Mouse (Mus musculus) lung, embryonic 15.5 days (tissue): Measurements from ENCODE around the gene Eml2. TPM values are rescaled to one million over a fixed set of nuclear protein-coding genes. Genes with fewer than 3 reads are reported as not detected.
"Not testable (repeated sequence)": the region's sequence is repeated elsewhere in the genome, so short reads cannot be mapped to it uniquely, and the experiment has no call there.

ENCODE experiments used
- ATAC-seq: fragments of 200-750 bp; cut with Nextera tagmentation; 2 replicates; pipeline ENCODE4 v1.8.0; 2017; ENCODE audit warnings: moderate number of reproducible peaks, borderline replicate concordance; ENCODE audit not compliant: low FRiP score, low TSS enrichment; ENCODE audit errors: extremely low read depth
- H3K27ac ChIP-seq: fragments of 300-500 bp; sonication (generic); 2 replicates; pipeline ENCODE4 v1.5.1; 2015; ENCODE audit warnings: moderate library complexity, mild to moderate bottlenecking, inconsistent platforms
- H3K27me3 ChIP-seq: fragments of 300-500 bp; sonication (generic); 2 replicates; pipeline ENCODE4 v1.6.1; 2015; ENCODE audit warnings: inconsistent platforms
- H3K36me3 ChIP-seq: fragments of 300-500 bp; sonication (generic); 2 replicates; pipeline ENCODE4 v1.6.1; 2015; ENCODE audit warnings: inconsistent platforms
- H3K4me1 ChIP-seq: fragments of 300-500 bp; sonication (generic); 2 replicates; pipeline ENCODE4 v1.6.1; 2015; ENCODE audit warnings: inconsistent platforms
- H3K4me2 ChIP-seq: fragments of 300-500 bp; sonication (generic); 2 replicates; pipeline ENCODE4 v1.6.1; 2015; ENCODE audit warnings: inconsistent platforms, mild to moderate bottlenecking, moderate library complexity
- H3K4me3 ChIP-seq: fragments of 300-500 bp; sonication (generic); 2 replicates; pipeline ENCODE4 v1.5.1; 2015; ENCODE audit warnings: mild to moderate bottlenecking, inconsistent platforms
- H3K9ac ChIP-seq: fragments of 300-500 bp; sonication (generic); 2 replicates; pipeline ENCODE4 v1.6.1; 2015; ENCODE audit warnings: inconsistent platforms
- H3K9me3 ChIP-seq: fragments of 300-500 bp; sonication (generic); 2 replicates; pipeline ENCODE4 v1.6.1; 2016; ENCODE audit warnings: inconsistent platforms
- WGBS: fragments of 180-500 bp; shearing (Covaris S2); methylation state at CpG from one replicate; pipeline ENCODE4 v1.1.7; 2015; 5-methylcytosine and 5-hydroxymethylcytosine counted together
- polyA plus RNA-seq: library from polyadenylated mRNA; unstranded; fragments of >200 nt; fragmentation: Nextera tagmentation; extraction: Ambion mirVana; gene quantifications from 2 replicates; pipeline ENCODE4 v1.2.1, GENCODE M21; 2015

Gene Eml2
- polyA plus RNA-seq, 1 experiment from 2014 or later = 12.2 TPM

DNA sequence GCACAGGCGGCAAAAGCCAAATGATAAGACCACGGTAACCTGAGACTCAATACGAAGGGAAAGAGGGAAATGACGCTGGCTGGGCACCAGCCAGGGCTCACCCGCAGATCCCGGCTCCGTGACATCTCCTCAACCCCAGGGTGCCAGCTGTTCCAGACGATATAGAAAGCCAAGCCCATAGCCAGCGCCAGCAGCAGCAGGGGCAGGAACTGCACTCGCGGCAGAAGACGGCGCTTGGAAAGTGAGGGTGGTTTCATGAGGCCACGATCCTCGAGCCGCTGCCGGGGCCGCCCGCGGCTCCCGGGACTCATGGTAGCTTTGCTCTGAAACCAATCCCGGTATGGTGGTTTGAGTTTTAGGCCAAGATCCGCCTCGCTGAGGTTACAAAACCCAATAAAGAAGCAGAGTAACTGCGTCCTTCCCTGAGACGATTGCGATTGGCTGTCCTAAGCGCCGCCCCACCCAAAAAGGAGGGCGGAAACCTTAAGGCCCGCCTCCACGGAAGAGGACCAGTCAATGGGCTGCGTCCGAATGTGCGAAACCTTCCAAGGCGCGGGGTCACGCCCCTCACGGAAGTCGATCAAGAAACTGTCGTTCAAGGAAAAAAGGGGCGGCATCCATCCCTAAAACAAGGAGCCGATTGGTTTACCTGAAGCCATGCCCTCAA, 27.2 kb upstream of the Eml2 start, which contains the start of gene Qpctl:
Gene Qpctl, minus strand, starts transcription at position 417 of the 667 bp plus-strand sequence.
- H3K4me2 ChIP-seq = peak within 1 kb of the TSS; percentile 81
- peak within 1 kb of the TSS; percentile 82 for H3K27ac ChIP-seq
- peak; percentile 97 for ATAC-seq
- H3K4me3 ChIP-seq = peak within 1 kb of the TSS; percentile 75
- H3K27me3 ChIP-seq = no peaks in the 10 kb centered on the region
- H3K36me3 ChIP-seq = peaks cover 24% of the 10 kb centered on the region
- no peaks in the 10 kb centered on the region for H3K9me3 ChIP-seq
- WGBS = under 1% methylated on average over 43 of the region's 43 CpGs
- H3K4me1 ChIP-seq = peaks cover 22% of the 10 kb centered on the region
- peak within 1 kb of the TSS; percentile 67 for H3K9ac ChIP-seq

DNA sequence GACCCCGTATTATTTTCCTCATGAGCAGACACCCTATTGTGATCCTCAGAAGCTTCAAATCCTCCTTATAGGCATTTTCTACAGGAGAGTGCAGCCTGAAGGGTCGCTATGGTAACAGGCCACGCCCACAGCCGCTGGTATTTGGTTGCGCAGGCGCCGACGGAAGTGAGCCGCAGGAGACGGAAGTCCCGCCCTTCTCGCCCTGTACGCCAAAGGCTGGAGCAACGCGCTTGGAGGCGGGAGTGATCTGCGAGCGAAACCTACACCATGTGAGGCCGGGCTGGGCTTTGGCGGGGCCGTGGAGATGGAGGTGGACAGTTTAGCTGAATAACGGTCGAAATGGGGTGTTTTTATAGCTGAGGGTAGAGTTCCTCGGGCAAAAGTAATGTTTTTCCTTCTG, 26.6 kb upstream of the Eml2 start, which contains the start of gene Snrpd2:
Gene Snrpd2, plus strand, starts transcription at position 97 of the 400 bp plus-strand sequence.
- Histone ChIP-seq H3K4me3 (peak within 1 kb of the TSS; percentile 75), H3K27me3 (no peaks in the 10 kb centered on the region), H3K9me3 (no peaks in the 10 kb centered on the region), H3K36me3 (peaks cover 28% of the 10 kb centered on the region), H3K4me2 (peak within 1 kb of the TSS; percentile 81), H3K9ac (peak within 1 kb of the TSS; percentile 67), H3K27ac (peak within 1 kb of the TSS; percentile 82), H3K4me1 (peaks cover 22% of the 10 kb centered on the region)
- WGBS = under 1% methylated on average over 24 of the region's 24 CpGs
- ATAC-seq = peak; percentile 93

DNA sequence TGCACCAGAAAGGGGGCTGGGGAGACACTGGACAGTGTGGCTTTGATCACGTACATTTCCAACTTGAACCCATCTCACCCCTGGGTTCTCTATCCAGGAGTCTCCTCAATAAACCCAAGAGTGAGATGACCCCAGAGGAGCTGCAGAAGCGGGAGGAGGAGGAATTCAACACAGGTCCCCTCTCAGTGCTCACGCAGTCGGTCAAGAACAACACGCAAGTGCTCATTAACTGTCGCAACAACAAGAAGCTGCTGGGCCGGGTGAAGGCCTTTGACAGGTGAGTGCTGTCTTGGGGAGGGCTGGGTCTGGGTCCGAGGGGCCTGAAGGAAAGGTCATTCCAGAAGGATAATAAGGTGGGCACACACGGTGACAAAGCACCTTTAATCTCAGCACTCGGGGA, 25.1 kb upstream of the Eml2 start:
- H3K27me3 ChIP-seq, H3K9ac ChIP-seq, H3K27ac ChIP-seq, ATAC-seq, H3K9me3 ChIP-seq, H3K4me2 ChIP-seq: not testable (repeated sequence)
- WGBS = 82% methylated on average over 10 of the region's 10 CpGs
- Histone ChIP-seq H3K4me1 (peaks cover 22% of the 10 kb centered on the region), H3K36me3 (peaks cover 31% of the 10 kb centered on the region), H3K4me3 (peak overlapping the region; percentile 75)

DNA sequence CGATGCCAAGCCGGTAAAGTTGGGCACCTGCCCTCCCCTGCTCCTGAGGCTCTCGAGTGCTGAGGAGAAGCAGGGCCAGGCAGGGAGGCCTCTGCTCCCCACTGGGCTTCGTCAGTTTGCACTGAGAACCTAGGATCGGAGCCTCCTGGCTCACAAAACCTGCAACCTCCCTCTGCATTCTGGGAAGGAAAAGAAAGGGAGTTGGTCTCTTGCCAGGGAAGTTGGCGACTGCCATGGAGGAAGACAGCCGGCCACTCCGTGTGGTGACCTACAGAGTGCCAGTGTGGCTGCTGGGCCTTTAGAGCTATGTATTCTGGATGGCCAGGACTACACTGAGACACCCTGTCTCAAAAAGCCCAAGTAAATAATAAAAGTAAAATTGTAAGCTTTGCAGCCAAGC, 21.4 kb upstream of the Eml2 start:
- WGBS = 73% methylated on average over 8 of the region's 8 CpGs
- no peak overlapping the region for H3K9ac ChIP-seq
- H3K27me3 ChIP-seq = peaks cover 14% of the 10 kb centered on the region
- H3K4me1 ChIP-seq = peaks cover 17% of the 10 kb centered on the region
- H3K36me3 ChIP-seq = peaks cover 31% of the 10 kb centered on the region
- H3K27ac ChIP-seq = no peak overlapping the region
- H3K4me2 ChIP-seq = no peak overlapping the region
- H3K4me3 ChIP-seq = no peak overlapping the region
- ATAC-seq = no peak
- no peaks in the 10 kb centered on the region for H3K9me3 ChIP-seq

DNA sequence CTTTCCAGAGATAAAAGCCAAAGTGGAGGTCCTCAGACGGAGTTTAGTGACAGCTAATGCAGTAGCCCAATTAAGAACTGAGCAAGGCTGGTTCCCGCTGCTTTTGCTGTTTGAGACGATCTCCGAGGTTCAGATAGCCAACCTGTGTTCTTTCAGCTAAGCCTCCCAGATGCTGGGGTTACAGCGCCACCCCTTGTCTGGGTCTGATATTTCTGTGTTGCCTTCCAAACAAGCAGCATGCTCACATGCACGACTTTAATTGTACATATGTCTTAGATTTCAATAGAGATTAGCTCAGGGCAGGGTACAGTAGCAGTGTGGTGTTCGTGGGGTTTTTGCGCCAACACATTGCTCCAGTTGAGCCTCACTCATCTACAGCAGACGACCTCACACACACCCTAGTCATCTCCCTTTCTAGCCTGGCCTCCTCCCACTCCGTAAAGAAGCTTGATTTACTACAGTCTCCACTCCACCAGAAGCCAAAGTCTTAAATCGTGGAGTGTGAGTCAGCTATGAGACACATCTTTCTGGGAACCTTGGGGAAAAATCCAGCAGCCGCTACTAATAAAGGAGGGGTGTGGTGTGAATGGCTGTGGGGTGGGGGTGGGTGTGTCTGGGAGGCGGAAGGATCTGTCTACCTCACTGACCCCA, 20.3 kb upstream of the Eml2 start:
- no peaks in the 10 kb centered on the region for H3K9me3 ChIP-seq
- H3K4me1 ChIP-seq = peaks cover 17% of the 10 kb centered on the region
- no peak overlapping the region for H3K4me2 ChIP-seq
- peaks cover 25% of the 10 kb centered on the region for H3K27me3 ChIP-seq
- H3K36me3 ChIP-seq = peaks cover 31% of the 10 kb centered on the region
- H3K27ac ChIP-seq = no peak overlapping the region
- WGBS = 55% methylated on average over 13 of the region's 13 CpGs
- no peak overlapping the region for H3K9ac ChIP-seq
- no peak for ATAC-seq
- H3K4me3 ChIP-seq = no peak overlapping the region

DNA sequence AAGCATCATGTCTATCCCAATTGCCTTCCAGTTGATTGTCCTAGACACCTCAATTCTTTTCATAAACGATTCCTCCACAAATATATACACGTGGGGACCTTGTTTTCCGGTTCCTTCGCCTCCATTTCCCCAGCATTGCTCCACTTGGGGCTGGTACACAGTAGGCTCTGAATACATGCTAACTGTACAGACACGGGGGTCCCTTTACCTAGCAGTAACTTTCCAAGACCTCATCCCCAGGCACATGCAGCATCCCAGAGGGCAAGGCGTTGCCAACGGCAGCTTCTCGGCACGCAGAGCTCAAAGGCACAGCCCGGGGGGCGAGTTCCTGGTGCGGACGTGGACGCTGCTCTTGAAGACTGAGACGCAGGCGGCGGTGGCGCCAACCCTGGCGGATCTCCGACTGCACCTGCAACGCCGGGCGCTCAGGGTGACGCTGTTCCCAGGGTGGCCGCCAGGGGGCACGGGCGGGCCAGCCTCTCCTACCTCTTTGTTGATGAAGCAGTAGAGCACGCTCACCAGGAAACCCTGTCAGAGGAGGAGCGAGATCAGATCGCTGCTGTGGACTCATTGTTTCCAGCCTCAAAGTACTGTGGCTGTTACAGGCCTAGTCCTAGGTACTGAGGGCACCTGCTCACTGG, 18.9 kb upstream of the Eml2 start:
- H3K9ac ChIP-seq = no peak overlapping the region
- H3K4me3 ChIP-seq = 0 out of 2 replicates have a peak overlapping the region, but pooled peaks have one; percentile 1
- peaks cover 23% of the 10 kb centered on the region for H3K36me3 ChIP-seq
- peaks cover 26% of the 10 kb centered on the region for H3K27me3 ChIP-seq
- ATAC-seq = peak; percentile 61; the same call in 1 of the 2 replicates
- H3K27ac ChIP-seq = no peak overlapping the region
- 4% methylated on average over 30 of the region's 30 CpGs for WGBS
- peak overlapping the region; percentile 41 for H3K4me2 ChIP-seq
- no peaks in the 10 kb centered on the region for H3K9me3 ChIP-seq
- peaks cover 16% of the 10 kb centered on the region for H3K4me1 ChIP-seq

DNA sequence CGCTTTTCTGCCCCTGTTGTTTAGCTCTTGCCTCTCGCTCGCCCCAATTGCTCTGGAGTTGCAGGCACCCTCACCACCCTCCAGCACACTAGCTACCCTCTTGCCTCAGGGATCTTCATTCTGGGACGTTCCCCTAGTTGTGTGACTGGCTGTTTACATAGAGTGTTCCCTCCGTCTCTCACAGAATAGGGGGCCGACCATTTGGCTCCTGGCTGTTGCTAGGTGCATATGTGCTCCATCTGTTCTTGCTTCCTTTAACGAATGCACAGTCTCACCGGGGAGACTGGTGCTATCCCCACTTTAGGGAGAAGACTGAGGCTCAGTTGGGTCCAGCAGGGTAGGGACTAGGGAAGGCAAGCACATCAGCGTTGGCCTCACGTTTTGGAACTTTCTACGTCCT, 17.6 kb upstream of the Eml2 start:
- peaks cover 19% of the 10 kb centered on the region for H3K4me1 ChIP-seq
- 53% methylated on average over 11 of the region's 11 CpGs for WGBS
- H3K4me2 ChIP-seq = no peak overlapping the region
- no peak overlapping the region for H3K27ac ChIP-seq
- peaks cover 11% of the 10 kb centered on the region for H3K36me3 ChIP-seq
- H3K4me3 ChIP-seq = no peak overlapping the region
- peaks cover 31% of the 10 kb centered on the region for H3K27me3 ChIP-seq
- no peak overlapping the region for H3K9ac ChIP-seq
- no peak for ATAC-seq
- no peaks in the 10 kb centered on the region for H3K9me3 ChIP-seq

DNA sequence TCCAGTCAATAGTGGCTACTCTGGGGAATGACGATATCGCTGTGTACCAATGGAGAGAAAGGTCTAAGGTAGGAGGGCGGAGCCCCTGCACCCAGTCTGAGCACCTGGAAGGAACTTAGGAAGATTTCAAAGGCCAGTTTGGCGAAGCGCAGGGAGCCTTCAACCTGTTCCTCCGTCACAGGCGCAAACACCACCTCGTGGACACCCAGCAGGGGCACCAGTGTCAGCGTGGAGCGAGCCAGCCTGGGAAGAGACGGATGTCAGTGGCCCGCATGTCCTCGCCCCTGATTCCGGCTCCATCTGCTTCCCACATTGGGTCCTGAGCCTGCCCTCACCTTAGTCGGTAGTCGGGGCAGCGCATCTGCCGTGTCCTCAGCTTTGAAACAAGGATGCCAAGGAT, 16.8 kb upstream of the Eml2 start:
- no peaks in the 10 kb centered on the region for H3K9me3 ChIP-seq
- peak overlapping the region; percentile 84 for H3K4me2 ChIP-seq
- 9% methylated on average over 18 of the region's 18 CpGs for WGBS
- 0 out of 2 replicates have a peak overlapping the region, but pooled peaks have one; percentile 43 for H3K4me3 ChIP-seq
- H3K27me3 ChIP-seq = peaks cover 36% of the 10 kb centered on the region
- ATAC-seq = no peak
- peaks cover 27% of the 10 kb centered on the region for H3K4me1 ChIP-seq
- no peak overlapping the region for H3K9ac ChIP-seq
- no peak overlapping the region for H3K27ac ChIP-seq
- 0 out of 2 replicates have a peak, but pooled peaks cover 4% of the 10 kb centered on the region for H3K36me3 ChIP-seq

DNA sequence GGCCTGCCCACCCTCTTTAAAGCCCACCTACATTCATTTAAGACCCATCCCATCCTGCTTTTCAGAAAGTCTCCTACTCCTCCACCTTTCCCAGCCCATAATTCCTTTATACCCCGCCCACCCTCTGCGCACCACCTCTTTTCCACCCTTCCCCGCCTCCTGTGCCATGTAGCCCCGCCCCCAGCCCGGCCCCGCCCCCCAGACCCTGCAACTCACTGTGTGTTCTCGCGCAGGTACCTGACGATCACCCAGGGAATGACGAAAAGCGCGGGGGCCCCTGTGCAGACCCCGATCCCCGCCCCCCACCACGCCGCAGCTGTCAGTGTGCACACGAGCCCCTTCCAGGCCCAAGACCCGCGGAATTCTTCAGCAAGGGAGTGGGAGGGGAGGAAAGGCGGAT, 16.1 kb upstream of the Eml2 start:
- Histone ChIP-seq H3K9ac (peak overlapping the region; percentile 33), H3K27ac (no peak overlapping the region), H3K4me3 (peak overlapping the region; percentile 43), H3K36me3 (no peaks in the 10 kb centered on the region), H3K4me1 (peaks cover 34% of the 10 kb centered on the region), H3K9me3 (no peaks in the 10 kb centered on the region), H3K4me2 (peak overlapping the region; percentile 84), H3K27me3 (peaks cover 43% of the 10 kb centered on the region)
- ATAC-seq = peak; percentile 41
- under 1% methylated on average over 20 of the region's 20 CpGs for WGBS

DNA sequence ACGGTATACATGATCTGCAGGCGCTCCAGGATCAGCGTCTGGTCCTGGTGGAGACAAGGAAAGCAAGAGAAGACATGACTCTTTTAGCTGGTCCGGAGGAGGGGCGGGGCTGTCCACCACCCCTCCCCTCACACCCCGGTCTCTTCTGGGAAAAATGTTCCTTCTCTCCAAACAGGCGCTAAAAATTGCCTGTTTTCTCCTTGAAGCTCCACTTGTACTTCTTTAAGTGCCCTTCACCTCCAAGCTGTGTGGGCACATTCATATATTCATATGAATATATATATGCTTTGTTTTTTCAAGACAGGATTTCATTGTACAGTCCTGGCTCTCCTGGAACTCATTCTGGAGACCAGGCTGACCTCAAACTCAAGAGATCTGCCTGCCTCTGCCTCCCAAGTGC, 13.3 kb upstream of the Eml2 start:
- no peak overlapping the region for H3K9ac ChIP-seq
- H3K27ac ChIP-seq = no peak overlapping the region
- H3K36me3 ChIP-seq = no peaks in the 10 kb centered on the region
- no peak for ATAC-seq
- H3K9me3 ChIP-seq = no peaks in the 10 kb centered on the region
- peaks cover 39% of the 10 kb centered on the region for H3K4me1 ChIP-seq
- WGBS = 67% methylated on average over 7 of the region's 7 CpGs
- no peak overlapping the region for H3K4me3 ChIP-seq
- peaks cover 50% of the 10 kb centered on the region for H3K27me3 ChIP-seq
- H3K4me2 ChIP-seq = no peak overlapping the region

DNA sequence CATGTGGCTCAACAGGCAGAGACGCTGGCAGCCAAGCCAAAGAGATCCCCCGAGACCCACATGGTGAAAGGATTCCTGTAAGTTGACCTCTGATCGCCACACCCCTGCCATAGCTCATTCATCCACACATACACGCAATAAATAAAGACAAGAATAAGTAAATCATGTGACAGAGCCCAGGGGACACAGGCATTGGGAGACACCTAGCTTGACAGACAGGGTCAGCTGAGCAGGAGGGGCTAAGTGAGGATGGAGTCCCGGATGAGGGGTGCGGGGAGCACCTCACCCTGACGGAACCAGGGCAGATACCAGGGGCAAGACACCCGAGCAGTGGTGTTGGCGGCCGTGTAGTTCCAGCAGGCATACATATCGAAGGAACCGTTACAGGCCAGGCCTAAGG, 12.5 kb upstream of the Eml2 start:
- peak overlapping the region; percentile 37 for H3K4me2 ChIP-seq
- H3K9me3 ChIP-seq = no peaks in the 10 kb centered on the region
- H3K36me3 ChIP-seq = no peaks in the 10 kb centered on the region
- H3K4me1 ChIP-seq = peaks cover 39% of the 10 kb centered on the region
- H3K27ac ChIP-seq = no peak overlapping the region
- WGBS = 19% methylated on average over 12 of the region's 12 CpGs
- no peak for ATAC-seq
- no peak overlapping the region for H3K9ac ChIP-seq
- H3K27me3 ChIP-seq = peaks cover 46% of the 10 kb centered on the region
- no peak overlapping the region for H3K4me3 ChIP-seq

DNA sequence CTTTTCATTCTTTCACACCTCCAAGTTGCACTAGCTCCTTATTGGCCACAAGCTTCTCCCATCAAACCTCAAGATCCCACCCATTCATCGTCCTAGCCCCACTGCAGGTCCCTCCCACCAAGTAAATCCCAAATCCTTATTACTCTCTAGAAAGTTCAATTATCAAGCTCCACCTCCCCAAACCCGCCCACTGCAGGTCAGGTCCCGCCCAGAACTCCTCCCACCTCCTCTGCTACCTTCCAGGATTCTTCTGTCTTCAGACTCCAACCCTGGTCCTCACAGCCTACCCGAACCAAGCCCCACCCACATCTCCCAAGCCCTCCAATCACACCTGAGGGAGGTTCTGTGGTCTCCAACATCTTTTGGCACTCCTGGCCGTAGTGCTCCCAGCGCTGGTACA, 12.0 kb upstream of the Eml2 start:
- Histone ChIP-seq H3K4me2 (peak overlapping the region; percentile 37), H3K27me3 (peaks cover 42% of the 10 kb centered on the region), H3K4me3 (no peak overlapping the region), H3K36me3 (no peaks in the 10 kb centered on the region), H3K27ac (no peak overlapping the region), H3K9ac (no peak overlapping the region), H3K4me1 (peaks cover 39% of the 10 kb centered on the region), H3K9me3 (no peaks in the 10 kb centered on the region)
- under 1% methylated on average over 6 of the region's 6 CpGs for WGBS
- ATAC-seq = peak; percentile 37; the same call in 1 of the 2 replicates
